Mouse (Mus musculus) left cerebral cortex, adult 18-20 months (tissue): ENCODE measurements around the gene Slc46a3. TPM values are rescaled to one million over a fixed set of nuclear protein-coding genes. Genes with fewer than 3 reads are reported as not detected.

Experiments
- DNase-seq, 2 experiments: peaks; one replicate each; pipeline ENCODE4 v3.0.0; 2021 to 2022; ENCODE audit warnings: low spot score in 2 of 2, mixed read lengths in 1 of 2
- long read RNA-seq, 2 experiments: library from polyadenylated mRNA; stranded (forward); transcript quantifications; one replicate each; pipeline ENCODE4 v2.0.0; 2021
- total RNA-seq, 2 experiments: library from RNA; stranded (reverse); gene quantifications; 2 replicates each; pipeline ENCODE4 v1.2.3; 2021

The Slc46a3 gene
- 1 to 10 TPM; 6.9 to 7.1 TPM for total RNA-seq
- long read RNA-seq, experiment 1, transcript Slc46a3-202 (6 exons, 2,210 nt) = major isoform, 6 of 13 reads
- long read RNA-seq, experiment 1, partial matches to known transcripts = 1 of 13 reads
- long read RNA-seq, experiment 1, other reads (novel, unspliced or antisense) = 3 of 13 reads
- long read RNA-seq, experiment 2, partial matches to known transcripts = 0 of 3 reads
- long read RNA-seq, experiment 2, other reads (novel, unspliced or antisense) = 2 of 3 reads

GRCm38 (mm10) chr5:147894455-147895076 is at the start of gene Slc46a3:
Gene Slc46a3, minus strand, starts transcription at chr5:147894815.
- DNase-seq = peak; percentile 92

- DNase-seq = no peak
Observed at GRCm38 (mm10) chr5:147939226-147939625, 44.6 kb upstream of the Slc46a3 start.

GRCm38 (mm10) chr5:147935096-147935495 is 40.5 kb upstream of the Slc46a3 start:
- no peak for DNase-seq

GRCm38 (mm10) chr5:147928668-147929497 is 34.3 kb upstream of the Slc46a3 start:
- DNase-seq = no peak

GRCm38 (mm10) chr5:147925935-147926604 is 31.5 kb upstream of the Slc46a3 start:
- no peak for DNase-seq

- DNase-seq = no peak
Observed at GRCm38 (mm10) chr5:147924621-147925020, 30.0 kb upstream of the Slc46a3 start.

GRCm38 (mm10) chr5:147918044-147918846 is 23.6 kb upstream of the Slc46a3 start:
- DNase-seq = no peak

- DNase-seq = no peak
Observed at GRCm38 (mm10) chr5:147916171-147916570, 21.6 kb upstream of the Slc46a3 start.

GRCm38 (mm10) chr5:147915038-147915566 is 20.5 kb upstream of the Slc46a3 start:
- DNase-seq = no peak

GRCm38 (mm10) chr5:147913241-147913842 is 18.7 kb upstream of the Slc46a3 start:
- DNase-seq = no peak

GRCm38 (mm10) chr5:147911744-147912143 is 17.1 kb upstream of the Slc46a3 start:
- no peak for DNase-seq

GRCm38 (mm10) chr5:147910807-147911509 is 16.3 kb upstream of the Slc46a3 start:
- no peak for DNase-seq

- no peak for DNase-seq
Observed at GRCm38 (mm10) chr5:147907851-147908250, 13.2 kb upstream of the Slc46a3 start.

- no peak for DNase-seq
Observed at GRCm38 (mm10) chr5:147907144-147907543, 12.5 kb upstream of the Slc46a3 start.

GRCm38 (mm10) chr5:147903166-147903565 is 8.6 kb upstream of the Slc46a3 start:
- no peak for DNase-seq

GRCm38 (mm10) chr5:147902008-147902757 is 7.6 kb upstream of the Slc46a3 start:
- DNase-seq = no peak

- no peak for DNase-seq
Observed at GRCm38 (mm10) chr5:147898968-147899549, 4.4 kb upstream of the Slc46a3 start.

GRCm38 (mm10) chr5:147898254-147898653 is 3.6 kb upstream of the Slc46a3 start:
- DNase-seq = no peak
